Mouse (Mus musculus): ENCODE measurements around the gene Pik3c2a. TPM values are rescaled to one million over a fixed set of nuclear protein-coding genes. Genes with fewer than 3 reads are reported as not detected.
A peak's percentile ranks its signal among the peaks of the same experiment; 100 is the strongest.

The Pik3c2a gene
- total RNA-seq (2012; rRNA removed) (13.9 and 14.3 TPM in 2 replicates), total RNA-seq (2014; rRNA removed) (35.3 and 42.4 TPM in 2 replicates), polyA plus RNA-seq (2012; ENCODE audit: insufficient read length, low read depth) (9.2 and 10.9 TPM in 2 replicates)

DNA sequence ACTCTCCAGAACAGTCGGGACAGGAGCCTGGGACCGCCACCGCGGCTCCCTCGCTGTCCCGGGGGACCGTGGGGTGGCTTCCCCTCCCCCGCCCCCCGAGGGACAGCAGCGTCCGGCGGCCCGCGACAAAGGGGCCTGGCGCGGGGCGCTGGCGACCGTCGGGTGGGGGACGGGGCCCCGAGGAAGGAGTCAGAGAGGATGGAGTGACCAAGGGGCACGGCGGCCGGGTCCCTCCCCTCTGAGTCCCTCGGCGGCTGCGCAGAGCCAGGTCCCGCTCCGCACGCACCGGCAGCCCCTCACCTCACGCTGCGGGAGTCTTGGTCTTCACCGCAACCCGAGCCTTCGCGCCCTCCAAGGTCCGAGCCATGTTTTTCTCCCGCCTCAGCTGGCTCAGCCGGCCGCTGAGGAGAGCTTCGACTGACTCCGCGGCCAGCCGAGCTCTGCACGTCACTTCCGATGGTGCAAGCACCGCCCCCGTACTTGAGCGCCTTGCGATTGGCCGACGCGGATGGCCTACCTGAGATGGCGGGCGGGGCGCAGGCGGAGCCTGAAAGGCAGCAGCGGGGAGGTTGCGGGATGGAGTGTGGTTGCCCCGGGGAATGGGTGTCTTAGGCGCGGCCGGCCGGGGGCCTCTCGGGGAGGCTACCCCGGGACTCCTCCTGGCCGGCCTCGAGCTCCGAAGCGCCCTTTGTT, at the start of gene Pik3c2a:
TSS of gene Pik3c2a (minus strand) at position 446 of the 693 bp plus-strand sequence.
- Histone ChIP-seq H3K79me2 (replicated peaks; ENCODE audit: control insufficient read depth, extremely low read depth, insufficient read depth, poor library complexity, severe bottlenecking) (peaks cover 15% of the 10 kb centered on the region), H3K27me3 (replicated peaks) (peaks cover 11% of the 10 kb centered on the region), H3K27ac (ENCODE audit: insufficient read depth, low read depth) (peak within 1 kb of the TSS; percentile 73), H3K9me3 (replicated peaks; ENCODE audit: low read length) (no peaks in the 10 kb centered on the region), H3K4me1 (ENCODE audit: control insufficient read depth in 1 of 2, insufficient read depth in 2 of 2) (peaks cover 4 to 38% of the 10 kb centered on the region in 2 experiments; a peak in 3 of 4 replicates), H3K9ac (ENCODE audit: insufficient read depth, low read depth) (peak within 1 kb of the TSS; percentile 68), H3K36me3 (replicated peaks in 1 of 2; ENCODE audit: control insufficient read depth in 1 of 2, insufficient read depth in 1 of 2, low read length in 1 of 2) (peaks cover 0 to 4% of the 10 kb centered on the region in 2 experiments), H3K4me2 (ENCODE audit: insufficient read depth, low read depth, poor library complexity, severe bottlenecking) (peak within 1 kb of the TSS; percentile 100), H3K4me3 (replicated peaks in 1 of 3; ENCODE audit: low read depth in 2 of 3, low read length in 2 of 3, poor library complexity in 1 of 3) (peak within 1 kb of the TSS; percentile 74 to 87 (median 79))
- peak; percentile 93 for DNase-seq (ENCODE audit: extremely low read depth)
- dilution Hi-C loops (cut with MboI; ENCODE audit: extremely low pct_ligation_motif_present, extremely low pct_unique_long_range_greater_than_20kb, low sequenced_read_pairs) (no loop called here), in situ Hi-C loops (cut with MboI; ENCODE audit: low pct_ligation_motif_present, low pct_unique_long_range_greater_than_20kb, low sequenced_read_pairs) (no loop called here)
- no peak for TF ChIP-seq USF1 (IDR thresholded peaks at IDR 0.05; ENCODE audit: low read depth, low read length)
- no peak; the same call in 1 of the 2 replicates for TF ChIP-seq UBTF (IDR thresholded peaks at IDR 0.05; ENCODE audit: low read depth, low read length)
- TF ChIP-seq NRF1 (IDR thresholded peaks at IDR 0.05; ENCODE audit: low read depth, low read length): peak; percentile 70
- TF ChIP-seq IRF4 (IDR thresholded peaks at IDR 0.05; ENCODE audit: low read depth, low read length): no peak
- TF ChIP-seq TBP (conservative IDR thresholded peaks at IDR 0.05; ENCODE audit: low read depth, low read length): no peak
- TF ChIP-seq BHLHE40 (IDR thresholded peaks at IDR 0.05; ENCODE audit: low read depth, low read length): no peak
- TF ChIP-seq ELF1 (IDR thresholded peaks at IDR 0.05; ENCODE audit: low read depth, low read length): peak; percentile 61; the same call in 1 of the 2 replicates
- no peak for TF ChIP-seq PAX5 (IDR thresholded peaks at IDR 0.05; ENCODE audit: low read length)
- no peak for TF ChIP-seq CTCF (conservative IDR thresholded peaks at IDR 0.05 in 1 of 2, IDR thresholded peaks at IDR 0.05 in 1 of 2; ENCODE audit: low read depth in 2 of 2, low read length in 2 of 2)
- TF ChIP-seq SMC3 (IDR thresholded peaks at IDR 0.05; ENCODE audit: low read depth, low read length): no peak
- TF ChIP-seq MXI1 (IDR thresholded peaks at IDR 0.05; ENCODE audit: low read depth, low read length): peak; percentile 38; the same call in 1 of the 2 replicates
- TF ChIP-seq MEF2A (IDR thresholded peaks at IDR 0.05; ENCODE audit: borderline replicate concordance, low read depth, low read length): no peak
- TF ChIP-seq CHD1 (IDR thresholded peaks at IDR 0.05; ENCODE audit: low read depth, low read length): no peak
- peak; percentile 92 for TF ChIP-seq ZMIZ1 (IDR thresholded peaks at IDR 0.05; ENCODE audit: low read depth, low read length)
- peak; percentile 37; the same call in 1 of the 2 replicates for TF ChIP-seq MAX (IDR thresholded peaks at IDR 0.05; ENCODE audit: low read length)
- no peak for TF ChIP-seq USF2 (conservative IDR thresholded peaks at IDR 0.05; ENCODE audit: low read depth, low read length)
- TF ChIP-seq NELFE (IDR thresholded peaks at IDR 0.05; ENCODE audit: low read depth, low read length): peak; percentile 84
- no peak for TF ChIP-seq MAFK (IDR thresholded peaks at IDR 0.05; ENCODE audit: insufficient replicate concordance, low read length)
- TF ChIP-seq MYC (IDR thresholded peaks at IDR 0.05; ENCODE audit: low read depth, low read length): no peak
- TF ChIP-seq KAT2A (IDR thresholded peaks at IDR 0.05; ENCODE audit: insufficient replicate concordance, low read length): no peak
- TF ChIP-seq RAD21 (IDR thresholded peaks at IDR 0.05; ENCODE audit: low read depth, low read length): no peak
- TF ChIP-seq SIN3A (IDR thresholded peaks at IDR 0.05; ENCODE audit: low read length): peak; percentile 71; the same call in 1 of the 2 replicates
- TF ChIP-seq HCFC1 (IDR thresholded peaks at IDR 0.05; ENCODE audit: low read depth, low read length): peak; percentile 60
- TF ChIP-seq MAZ (IDR thresholded peaks at IDR 0.05; ENCODE audit: low read depth, low read length): 0 out of 2 replicates have a peak, but pooled peaks have one; percentile 31
- no peak for TF ChIP-seq ZC3H11A (IDR thresholded peaks at IDR 0.05; ENCODE audit: low read depth, low read length)
- TF ChIP-seq ZNF384 (IDR thresholded peaks at IDR 0.05; ENCODE audit: low read depth, low read length): no peak
- TF ChIP-seq JUND (conservative IDR thresholded peaks at IDR 0.05; ENCODE audit: low read depth, low read length): no peak
- TF ChIP-seq GABPA (IDR thresholded peaks at IDR 0.05; ENCODE audit: insufficient replicate concordance, low read depth, low read length): no peak
- no peak for TF ChIP-seq ZKSCAN1 (IDR thresholded peaks at IDR 0.05; ENCODE audit: borderline replicate concordance, low read depth, low read length)
- TF ChIP-seq JUN (IDR thresholded peaks at IDR 0.05; ENCODE audit: insufficient read depth, low read depth, low read length): no peak
- TF ChIP-seq POLR2A (IDR thresholded peaks at IDR 0.05; ENCODE audit: low read depth, low read length): peak; percentile 93
- peak; percentile 59; the same call in 1 of the 2 replicates for TF ChIP-seq POLR2AphosphoS2 (IDR thresholded peaks at IDR 0.05; ENCODE audit: low read depth, low read length)
- TF ChIP-seq TCF12 (IDR thresholded peaks at IDR 0.05; ENCODE audit: low read depth, low read length): peak; percentile 77
- TF ChIP-seq E2F4 (IDR thresholded peaks at IDR 0.05; ENCODE audit: insufficient replicate concordance, low read depth, low read length): no peak
- TF ChIP-seq EP300 (IDR thresholded peaks at IDR 0.05; ENCODE audit: low read length): no peak
- no peak for TF ChIP-seq ETS1 (conservative IDR thresholded peaks at IDR 0.05; ENCODE audit: low read depth, low read length)
- no peak for TF ChIP-seq RCOR1 (conservative IDR thresholded peaks at IDR 0.05; ENCODE audit: low read depth, low read length)
- TF ChIP-seq CHD2 (IDR thresholded peaks at IDR 0.05; ENCODE audit: low read length): peak; percentile 49; the same call in 1 of the 2 replicates

All from CH12.LX (cell line).